Mouse (Mus musculus) heart, postnatal 10 days (tissue): ENCODE data around the gene Fam172a. TPM values are rescaled to one million over a fixed set of nuclear protein-coding genes. Genes with fewer than 3 reads are reported as not detected.

ENCODE experiments used
- DNase-seq, 2 experiments: peaks; one replicate each; pipeline ENCODE4 v3.0.0; 2021
- intact Hi-C: fragments of 180-260 bp; cut with DNase I; formaldehyde crosslinking; loops from one replicate; pipeline ENCODE4 v1.15.1; 2025
- total RNA-seq, 2 experiments: library from RNA; stranded (reverse); gene quantifications; 2 replicates each; pipeline ENCODE4 v1.2.3; 2021

Fam172a gene
- total RNA-seq, 2 experiments from 2014 or later: 20.0 to 20.2 TPM

GRCm38 (mm10) chr13:78195601-78196115 is 493.8 kb downstream of the Fam172a start:
- intact Hi-C loops: loop anchor here (10.0 kb wide), 1 partner anchor 1081 kb away; no protein-coding TSS in a partner anchor
- DNase-seq: no peak

GRCm38 (mm10) chr13:78196236-78196796 is 494.5 kb downstream of the Fam172a start:
- intact Hi-C loops: loop anchor here (10.0 kb wide), 1 partner anchor 1082 kb away; no protein-coding TSS in a partner anchor
- no peak for DNase-seq

GRCm38 (mm10) chr13:78197286-78197818 is 495.5 kb downstream of the Fam172a start:
- no peak for DNase-seq
- intact Hi-C loops: loop anchor here (10.0 kb wide), 1 partner anchor 1083 kb away; no protein-coding TSS in a partner anchor

GRCm38 (mm10) chr13:78197819-78198390 is 496.1 kb downstream of the Fam172a start:
- intact Hi-C loops: loop anchor here (2.0 to 10.0 kb wide), 2 partner anchors 17 to 1083 kb away; no protein-coding TSS in a partner anchor
- DNase-seq: no peak

GRCm38 (mm10) chr13:78198391-78198870 is 496.6 kb downstream of the Fam172a start:
- intact Hi-C loops: loop anchor here (2.0 to 10.0 kb wide), 2 partner anchors 18 to 1084 kb away; no protein-coding TSS in a partner anchor
- DNase-seq: no peak

GRCm38 (mm10) chr13:78198871-78199641 is 497.2 kb downstream of the Fam172a start:
- intact Hi-C loops: loop anchor here (2.0 to 10.0 kb wide), 2 partner anchors 18 to 1084 kb away; no protein-coding TSS in a partner anchor
- DNase-seq: peak; percentile 64 to 69

- intact Hi-C loops: loop anchor here (2.0 to 10.0 kb wide), 6 partner anchors 19 to 1232 kb away; no protein-coding TSS in a partner anchor
- DNase-seq: no peak
Observed at GRCm38 (mm10) chr13:78199642-78200160, 497.9 kb downstream of the Fam172a start, which contains the start of gene Nr2f1. TSS of gene Nr2f1 (minus strand) at chr13:78199757.

- intact Hi-C loops: loop anchor here (5.0 kb wide), 4 partner anchors 493 to 1233 kb away; no protein-coding TSS in a partner anchor
- no peak for DNase-seq
Observed at GRCm38 (mm10) chr13:78200407-78200806, 498.6 kb downstream of the Fam172a start.

GRCm38 (mm10) chr13:78200991-78201870 is 499.4 kb downstream of the Fam172a start:
- DNase-seq: peak; percentile 87 to 88
- intact Hi-C loops: loop anchor here (5.0 kb wide), 4 partner anchors 494 to 1234 kb away; no protein-coding TSS in a partner anchor

GRCm38 (mm10) chr13:78201871-78202565 is 500.2 kb downstream of the Fam172a start:
- intact Hi-C loops: loop anchor here (5.0 kb wide), 4 partner anchors 495 to 1235 kb away; no protein-coding TSS in a partner anchor
- no peak for DNase-seq

GRCm38 (mm10) chr13:78202574-78203347 is 500.9 kb downstream of the Fam172a start:
- intact Hi-C loops: loop anchor here (5.0 kb wide), 4 partner anchors 495 to 1235 kb away; no protein-coding TSS in a partner anchor
- peak in 1 of 2 experiments; percentile 40 for DNase-seq

- intact Hi-C loops: loop anchor here (5.0 kb wide), 4 partner anchors 496 to 1236 kb away; no protein-coding TSS in a partner anchor
- DNase-seq: peak; percentile 48 to 54
Observed at GRCm38 (mm10) chr13:78203348-78204061, 501.7 kb downstream of the Fam172a start.

GRCm38 (mm10) chr13:78205426-78205825 is 503.6 kb downstream of the Fam172a start:
- intact Hi-C loops: no loop called here
- DNase-seq: no peak

- intact Hi-C loops: no loop called here
- no peak for DNase-seq
Observed at GRCm38 (mm10) chr13:78206891-78207430, 505.1 kb downstream of the Fam172a start.

- no peak for DNase-seq
- intact Hi-C loops: no loop called here
Observed at GRCm38 (mm10) chr13:78207796-78208645, 506.2 kb downstream of the Fam172a start.
